Mouse (Mus musculus) lung, embryonic 16.5 days (tissue): Measurements from ENCODE around the gene Mov10. TPM values are rescaled to one million over a fixed set of nuclear protein-coding genes. Genes with fewer than 3 reads are reported as not detected.

Source experiments
- ATAC-seq: fragments of 200-750 bp; cut with Nextera tagmentation; 2 replicates; pipeline ENCODE4 v1.8.0; 2017; ENCODE audit warnings: low read depth, mild to moderate bottlenecking, moderate library complexity
- H3K27ac ChIP-seq: fragments of 300-500 bp; sonication (generic); 2 replicates; pipeline ENCODE4 v1.5.1; 2014; ENCODE audit warnings: mild to moderate bottlenecking, control low read depth, low read length
- H3K27me3 ChIP-seq: fragments of 300-500 bp; sonication (generic); 2 replicates; pipeline ENCODE4 v1.6.1; 2014; ENCODE audit warnings: low read depth, low read length, mixed read lengths; ENCODE audit not compliant: control insufficient read depth, insufficient read depth
- H3K36me3 ChIP-seq: fragments of 300-500 bp; sonication (generic); 2 replicates; pipeline ENCODE4 v1.6.1; 2014; ENCODE audit warnings: low read length; ENCODE audit not compliant: control insufficient read depth, insufficient read depth
- H3K4me1 ChIP-seq: fragments of 300-500 bp; sonication (generic); replicated peaks from 2 replicates; pipeline ENCODE4 v1.6.1; 2014; ENCODE audit warnings: low read length, mixed read lengths; ENCODE audit not compliant: control insufficient read depth, insufficient read depth
- H3K4me2 ChIP-seq: fragments of 300-500 bp; sonication (generic); 2 replicates; pipeline ENCODE4 v1.6.1; 2014; ENCODE audit warnings: low read depth, low read length, control low read depth
- H3K4me3 ChIP-seq: fragments of 300-500 bp; sonication (generic); 2 replicates; pipeline ENCODE4 v1.5.1; 2014; ENCODE audit warnings: mild to moderate bottlenecking, low read length, control low read depth
- H3K9ac ChIP-seq: fragments of 300-500 bp; sonication (generic); 2 replicates; pipeline ENCODE4 v1.6.1; 2014; ENCODE audit warnings: low read length, control low read depth
- H3K9me3 ChIP-seq: fragments of 300-500 bp; sonication (generic); 2 replicates; pipeline ENCODE4 v1.6.1; 2016; ENCODE audit warnings: low read length; ENCODE audit not compliant: control insufficient read depth
- WGBS: fragments of 180-500 bp; shearing (Covaris S2); extraction: QIAGEN DNeasy Blood & Tissue Kit; methylation state at CpG from one replicate; pipeline ENCODE4 v1.1.7; 2014; 5-methylcytosine and 5-hydroxymethylcytosine counted together
- polyA plus RNA-seq: library from polyadenylated mRNA; unstranded; fragments of >200 nt; fragmentation: Nextera tagmentation; extraction: Ambion mirVana; gene quantifications from 2 replicates; pipeline ENCODE4 v1.2.1, GENCODE M21; 2015

The Mov10 gene
- polyA plus RNA-seq, 1 experiment from 2014 or later, result 56.2 TPM

DNA sequence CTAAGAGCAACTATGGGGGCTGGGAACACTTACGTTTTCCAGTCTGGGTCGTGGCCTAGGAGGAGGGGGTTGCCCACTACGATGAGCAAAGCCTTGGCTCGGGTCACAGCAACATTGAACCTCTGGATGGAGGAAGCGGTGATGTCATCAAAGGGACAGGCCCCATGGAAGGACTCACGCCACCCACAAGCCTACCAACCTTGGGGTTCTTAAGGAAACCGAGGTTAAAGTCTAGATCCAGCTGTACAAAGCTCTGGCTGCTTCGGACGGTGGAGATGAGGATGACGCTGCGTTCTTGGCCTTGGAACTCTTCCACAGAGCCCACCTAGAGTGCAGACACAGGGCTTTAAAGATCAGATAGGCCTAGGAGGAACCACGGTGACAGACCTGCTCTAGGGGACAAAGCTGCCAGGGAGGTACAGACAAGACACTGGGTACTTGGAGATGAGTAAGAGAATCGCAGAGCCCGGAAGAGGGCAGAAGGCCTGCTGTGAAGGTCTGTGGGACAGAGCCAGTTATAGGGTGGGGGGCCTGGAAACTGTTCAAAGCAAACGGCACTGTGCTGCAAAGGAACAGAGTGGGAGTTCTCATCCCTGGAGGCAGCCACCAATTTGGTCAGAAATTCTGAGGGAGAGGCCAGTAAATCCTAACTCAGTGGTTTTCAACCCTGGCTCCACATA lies 22.6 kb downstream of the Mov10 start:
- H3K4me2 ChIP-seq, result no peak overlapping the region
- peaks cover 50% of the 10 kb centered on the region for H3K4me1 ChIP-seq
- no peaks in the 10 kb centered on the region for H3K9me3 ChIP-seq
- WGBS, result 61% methylated on average over 15 of the region's 15 CpGs
- ATAC-seq, result no peak
- no peak overlapping the region for H3K9ac ChIP-seq
- H3K4me3 ChIP-seq, result no peak overlapping the region
- peaks cover 33% of the 10 kb centered on the region for H3K36me3 ChIP-seq
- H3K27me3 ChIP-seq, result no peaks in the 10 kb centered on the region
- H3K27ac ChIP-seq, result peak overlapping the region; percentile 69

DNA sequence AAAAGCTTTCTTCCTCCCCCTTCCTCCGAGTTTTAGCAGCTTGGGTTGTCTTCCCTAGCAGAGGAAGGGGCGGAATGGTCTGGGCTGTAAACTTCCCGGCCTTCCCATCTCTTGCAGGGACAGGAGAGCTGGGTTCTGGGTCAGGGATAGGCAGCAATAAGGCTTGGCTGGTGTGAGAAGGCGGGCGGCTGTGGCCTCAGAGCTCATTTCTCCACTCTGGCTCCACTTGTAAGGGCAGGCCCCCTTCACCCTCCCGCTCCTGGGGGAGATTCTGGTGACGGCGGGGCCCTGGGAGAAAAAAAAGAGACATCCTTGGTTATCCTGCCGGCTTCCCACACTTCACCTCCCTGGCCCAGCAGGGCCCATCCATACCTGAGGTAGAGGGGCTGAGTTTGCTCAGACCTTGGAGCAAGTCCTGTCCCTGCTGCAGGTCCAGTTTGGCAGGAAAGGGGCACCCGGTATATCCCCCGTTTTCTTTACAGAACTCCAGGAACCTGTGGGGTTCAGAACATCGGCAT lies 23.4 kb downstream of the Mov10 start:
- Histone ChIP-seq H3K4me2 (0 out of 2 replicates have a peak overlapping the region, but pooled peaks have one; percentile 2), H3K36me3 (peaks cover 25% of the 10 kb centered on the region), H3K9me3 (no peaks in the 10 kb centered on the region), H3K4me1 (peaks cover 54% of the 10 kb centered on the region), H3K4me3 (no peak overlapping the region), H3K9ac (no peak overlapping the region), H3K27me3 (no peaks in the 10 kb centered on the region), H3K27ac (peak overlapping the region; percentile 69)
- WGBS, result 35% methylated on average over 12 of the region's 12 CpGs
- no peak; the same call in 1 of the 2 replicates for ATAC-seq

DNA sequence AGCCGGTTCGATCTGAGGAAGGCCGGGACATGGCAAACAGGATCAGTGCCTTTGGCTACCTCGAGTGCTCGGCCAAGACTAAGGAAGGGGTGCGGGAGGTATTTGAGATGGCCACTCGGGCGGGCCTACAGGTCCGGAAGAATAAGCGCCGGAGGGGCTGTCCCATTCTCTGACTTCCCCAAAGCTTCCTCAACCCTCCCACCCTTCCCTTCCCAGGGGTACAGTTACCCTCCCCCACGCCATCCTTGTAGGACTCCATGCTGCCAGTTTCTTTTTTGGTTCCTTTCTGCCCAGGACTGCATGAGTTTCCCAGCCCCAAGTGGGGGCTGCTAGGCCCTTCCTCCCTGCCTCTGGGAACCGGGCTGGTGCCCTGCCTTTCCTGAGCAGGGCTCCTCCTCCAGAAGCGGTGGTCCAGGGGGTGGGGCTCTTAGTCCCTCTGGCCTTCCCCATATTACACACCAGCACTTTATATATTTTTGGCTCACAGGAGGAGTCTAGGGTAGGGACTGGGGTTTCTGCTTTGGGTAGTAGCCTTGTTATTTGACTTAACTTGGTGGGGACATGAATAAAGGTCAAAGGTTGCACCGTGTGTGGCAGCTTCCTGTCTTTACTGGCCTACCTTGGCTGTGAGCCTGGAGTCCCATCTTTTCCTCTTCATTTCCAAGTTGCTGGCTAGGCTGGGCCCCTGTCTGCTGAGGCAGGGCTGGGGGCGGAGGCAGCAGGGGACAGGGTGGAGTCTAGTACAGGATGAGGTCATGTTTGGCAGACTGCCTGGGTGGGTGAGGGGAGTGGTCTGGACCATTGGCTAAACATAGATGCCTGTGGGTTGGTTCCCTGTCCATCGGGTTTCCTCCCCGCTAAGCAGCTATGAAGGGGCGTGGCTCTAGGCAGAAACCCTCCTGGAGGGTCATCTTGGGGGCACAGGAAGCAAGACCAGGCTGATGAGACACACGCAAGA lies 24.2 kb downstream of the Mov10 start:
- no peak overlapping the region for H3K4me3 ChIP-seq
- H3K4me1 ChIP-seq, result peaks cover 55% of the 10 kb centered on the region
- H3K9ac ChIP-seq, result peak overlapping the region; percentile 16; the same call in 1 of the 2 replicates
- peaks cover 21% of the 10 kb centered on the region for H3K36me3 ChIP-seq
- no peaks in the 10 kb centered on the region for H3K27me3 ChIP-seq
- H3K27ac ChIP-seq, result peak overlapping the region; percentile 94
- H3K9me3 ChIP-seq, result no peaks in the 10 kb centered on the region
- H3K4me2 ChIP-seq, result peak overlapping the region; percentile 30
- 37% methylated on average over 19 of the region's 20 CpGs for WGBS
- peak; percentile 94 for ATAC-seq

DNA sequence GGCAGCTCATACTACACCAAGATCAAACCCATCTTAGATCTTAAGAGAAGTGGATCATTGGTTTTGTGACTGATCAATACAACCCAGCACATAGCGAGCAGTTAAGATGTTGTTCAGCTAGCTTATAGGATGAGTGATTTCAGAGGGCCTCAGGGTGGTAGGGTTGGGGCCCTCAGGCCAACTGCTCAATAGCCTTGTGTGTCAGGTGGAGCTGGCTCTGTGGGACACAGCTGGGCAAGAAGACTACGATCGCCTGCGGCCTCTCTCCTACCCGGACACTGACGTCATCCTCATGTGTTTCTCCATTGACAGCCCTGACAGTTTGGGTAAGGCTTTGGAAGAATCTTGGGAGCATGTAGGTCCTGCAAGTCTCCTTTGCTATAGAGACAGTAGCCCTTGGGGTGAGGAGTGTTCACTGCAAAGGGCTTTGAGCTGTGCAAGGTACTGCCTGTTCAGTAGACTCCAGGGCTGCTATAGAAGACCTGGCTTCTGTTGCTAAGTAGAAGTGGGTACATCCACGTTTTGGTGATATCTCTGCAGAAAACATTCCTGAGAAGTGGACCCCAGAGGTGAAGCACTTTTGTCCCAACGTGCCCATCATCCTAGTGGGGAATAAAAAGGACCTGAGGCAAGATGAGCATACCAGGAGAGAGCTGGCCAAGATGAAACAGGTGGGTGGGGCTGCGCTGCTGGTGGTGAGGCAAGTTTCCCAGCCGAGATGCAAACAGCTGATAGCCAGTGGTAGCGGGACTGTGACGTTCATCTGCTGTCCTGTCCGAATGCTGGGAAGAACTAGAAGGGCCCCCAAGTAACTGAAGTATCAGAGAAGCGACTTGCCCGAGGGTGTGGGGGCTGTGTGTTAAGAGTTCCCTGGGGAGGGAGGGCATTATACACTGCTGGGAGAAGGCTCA lies 25.7 kb downstream of the Mov10 start:
- Histone ChIP-seq H3K9me3 (no peaks in the 10 kb centered on the region), H3K4me3 (no peak overlapping the region), H3K36me3 (peaks cover 17% of the 10 kb centered on the region), H3K4me1 (peaks cover 55% of the 10 kb centered on the region), H3K9ac (no peak overlapping the region), H3K4me2 (no peak overlapping the region), H3K27me3 (no peaks in the 10 kb centered on the region), H3K27ac (peak overlapping the region; percentile 33; the same call in 1 of the 2 replicates)
- ATAC-seq, result no peak
- WGBS, result 56% methylated on average over 15 of the region's 15 CpGs

DNA sequence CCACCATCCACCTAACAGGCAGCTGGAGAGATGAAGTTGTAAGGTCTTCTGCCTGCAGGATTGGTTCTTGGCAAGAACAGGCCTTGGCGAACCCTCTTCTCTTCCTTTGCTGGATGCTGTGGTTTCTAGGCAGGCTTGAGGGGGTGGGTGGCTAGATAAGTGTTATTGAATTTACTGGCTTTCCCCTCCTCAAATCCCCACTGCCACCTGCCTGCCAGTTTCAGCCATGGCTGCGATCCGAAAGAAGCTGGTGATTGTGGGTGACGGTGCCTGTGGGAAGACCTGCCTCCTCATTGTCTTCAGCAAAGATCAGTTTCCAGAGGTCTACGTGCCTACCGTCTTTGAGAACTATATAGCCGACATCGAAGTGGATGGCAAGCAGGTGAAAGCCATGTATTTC lies 26.7 kb downstream of the Mov10 start:
- no peak overlapping the region for H3K9ac ChIP-seq
- no peak overlapping the region for H3K4me3 ChIP-seq
- H3K36me3 ChIP-seq, result peaks cover 16% of the 10 kb centered on the region
- H3K27me3 ChIP-seq, result no peaks in the 10 kb centered on the region
- 92% methylated on average over 8 of the region's 8 CpGs for WGBS
- H3K4me2 ChIP-seq, result no peak overlapping the region
- H3K4me1 ChIP-seq, result peaks cover 55% of the 10 kb centered on the region
- no peaks in the 10 kb centered on the region for H3K9me3 ChIP-seq
- no peak for ATAC-seq
- H3K27ac ChIP-seq, result no peak overlapping the region

DNA sequence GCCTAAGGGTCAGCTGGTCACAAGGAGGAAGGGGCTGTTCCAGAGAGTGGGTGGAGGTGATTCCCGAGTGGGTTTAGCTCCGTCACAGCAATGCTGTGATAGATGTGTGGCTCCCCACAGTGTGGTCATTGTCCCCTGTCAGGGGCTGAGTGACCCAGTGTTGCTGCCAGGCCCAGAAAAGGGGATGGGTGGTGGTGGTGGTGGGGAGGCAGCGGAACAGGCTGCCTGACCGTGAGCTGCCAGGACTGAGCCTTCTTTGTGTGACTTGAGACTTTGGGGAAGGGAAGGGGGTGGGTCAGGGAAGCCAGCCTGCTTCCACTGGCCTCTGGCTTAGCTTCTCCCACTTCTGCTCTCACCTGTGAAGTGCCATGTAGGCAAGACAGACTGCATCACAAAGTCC lies 27.3 kb downstream of the Mov10 start:
- 25% methylated on average over 4 of the region's 4 CpGs for WGBS
- H3K4me1 ChIP-seq, result peaks cover 54% of the 10 kb centered on the region

DNA sequence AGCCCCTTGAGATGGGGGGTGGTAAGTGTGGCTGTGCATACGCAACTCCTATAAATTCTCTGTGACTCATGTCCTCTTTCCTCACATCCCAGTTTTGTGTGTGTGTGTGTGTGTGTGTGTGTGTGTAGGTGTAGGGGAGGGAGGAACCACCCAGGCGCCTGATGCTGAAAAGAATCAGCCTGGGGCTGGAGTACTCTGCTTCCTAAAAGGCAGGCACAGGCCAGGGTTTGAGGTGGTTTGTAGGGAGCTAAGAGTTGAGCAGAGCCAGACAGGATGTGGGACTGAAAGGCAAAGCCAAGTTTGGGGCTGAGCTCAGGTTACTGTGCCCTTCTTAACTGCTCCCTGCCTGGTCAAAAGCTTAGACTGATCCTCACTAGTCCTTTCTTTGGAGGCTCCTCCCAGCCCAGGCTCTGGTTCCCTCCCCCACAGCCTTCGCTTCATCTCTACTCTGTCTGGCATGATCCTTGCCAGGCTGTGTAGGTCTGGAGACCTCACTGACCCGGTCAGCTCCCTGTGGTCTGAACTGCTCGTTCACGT lies 27.9 kb downstream of the Mov10 start:
- H3K27ac ChIP-seq, result peak overlapping the region; percentile 31; the same call in 1 of the 2 replicates
- WGBS, result 14% methylated on average over 6 of the region's 6 CpGs
- H3K4me1 ChIP-seq, result peaks cover 48% of the 10 kb centered on the region
- ATAC-seq, result no peak
- no peaks in the 10 kb centered on the region for H3K27me3 ChIP-seq
- H3K9ac ChIP-seq, result peak overlapping the region; percentile 81
- no peaks in the 10 kb centered on the region for H3K9me3 ChIP-seq
- peak overlapping the region; percentile 74 for H3K4me3 ChIP-seq
- H3K36me3 ChIP-seq, result peaks cover 13% of the 10 kb centered on the region
- peak overlapping the region; percentile 64 for H3K4me2 ChIP-seq

More for the DNA sequence above, 27.3 kb downstream of the Mov10 start:
- Histone ChIP-seq H3K36me3 (peaks cover 13% of the 10 kb centered on the region), H3K9ac (peak overlapping the region; percentile 81), H3K9me3 (no peaks in the 10 kb centered on the region), H3K27me3 (no peaks in the 10 kb centered on the region), H3K27ac (peak overlapping the region; percentile 31; the same call in 1 of the 2 replicates), H3K4me2 (peak overlapping the region; percentile 64), H3K4me3 (peak overlapping the region; percentile 74)
- ATAC-seq, result no peak

DNA sequence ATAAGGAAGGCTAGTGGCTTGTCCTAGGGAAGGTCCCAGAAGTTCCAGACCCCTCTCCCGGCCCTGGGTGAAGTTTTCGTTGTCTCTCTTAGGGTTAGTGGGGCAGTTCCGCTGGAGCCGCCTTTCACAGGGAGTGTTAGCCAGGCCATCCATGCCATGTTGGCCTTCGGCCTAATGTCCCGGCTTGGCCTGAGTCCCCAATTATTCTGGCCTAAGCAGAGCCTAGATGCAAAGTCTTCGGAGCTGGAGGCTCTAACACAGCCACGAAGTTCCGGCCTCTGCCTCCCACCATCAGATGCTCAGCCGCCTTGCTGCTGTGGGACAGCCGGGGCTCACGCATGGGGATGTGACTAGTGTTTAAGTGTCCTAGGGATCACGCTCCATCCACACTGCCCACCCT lies 28.5 kb downstream of the Mov10 start:
- H3K27ac ChIP-seq, result peak overlapping the region; percentile 89
- H3K27me3 ChIP-seq, result no peaks in the 10 kb centered on the region
- 25% methylated on average over 13 of the region's 13 CpGs for WGBS
- peak overlapping the region; percentile 81 for H3K9ac ChIP-seq
- peaks cover 13% of the 10 kb centered on the region for H3K36me3 ChIP-seq
- peaks cover 42% of the 10 kb centered on the region for H3K4me1 ChIP-seq
- no peaks in the 10 kb centered on the region for H3K9me3 ChIP-seq
- peak overlapping the region; percentile 74 for H3K4me3 ChIP-seq
- no peak for ATAC-seq
- peak overlapping the region; percentile 64 for H3K4me2 ChIP-seq
